Mouse (Mus musculus) cortical plate, adult 2 months (tissue): ENCODE results near the gene Copg2.

Source experiments
- CTCF ChIP-seq: fragments of 200-500 bp; IDR thresholded peaks from 2 replicates; pipeline ENCODE4 v1.5.1; 2011; ENCODE audit warnings: mild to moderate bottlenecking, control low read depth, low read length; ENCODE audit not compliant: insufficient read depth; ENCODE audit errors: extremely low read depth
- POLR2A ChIP-seq: fragments of 200-500 bp; IDR thresholded peaks from 2 replicates; pipeline ENCODE4 v1.6.1; 2011; ENCODE audit warnings: mild to moderate bottlenecking, low read length, control low read depth; ENCODE audit not compliant: insufficient read depth; ENCODE audit errors: extremely low read depth

DNA sequence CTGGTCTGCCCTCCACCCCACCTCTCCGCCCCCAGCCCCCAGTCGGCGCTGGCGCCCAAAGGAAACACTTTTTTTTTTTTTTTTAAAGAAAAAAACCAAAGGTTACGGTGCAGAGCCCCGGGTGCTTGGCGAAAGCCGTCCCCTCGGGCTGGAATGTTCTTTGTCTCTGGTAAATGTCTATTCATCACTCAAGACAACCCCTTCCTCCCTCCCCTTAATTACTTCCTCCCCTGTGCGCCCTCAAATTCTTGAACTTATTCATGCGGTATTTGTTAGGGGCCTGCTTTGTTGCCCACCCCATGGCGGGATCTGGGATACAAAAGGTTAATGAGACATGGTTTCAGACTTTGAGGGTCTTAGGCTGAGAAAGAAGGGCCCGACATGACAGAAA lies 160.2 kb downstream of the Copg2 start:
- no peak for TF ChIP-seq CTCF
- no peak for TF ChIP-seq POLR2A
